Mouse (Mus musculus): Measurements from ENCODE around the gene Ephb1.

DNA sequence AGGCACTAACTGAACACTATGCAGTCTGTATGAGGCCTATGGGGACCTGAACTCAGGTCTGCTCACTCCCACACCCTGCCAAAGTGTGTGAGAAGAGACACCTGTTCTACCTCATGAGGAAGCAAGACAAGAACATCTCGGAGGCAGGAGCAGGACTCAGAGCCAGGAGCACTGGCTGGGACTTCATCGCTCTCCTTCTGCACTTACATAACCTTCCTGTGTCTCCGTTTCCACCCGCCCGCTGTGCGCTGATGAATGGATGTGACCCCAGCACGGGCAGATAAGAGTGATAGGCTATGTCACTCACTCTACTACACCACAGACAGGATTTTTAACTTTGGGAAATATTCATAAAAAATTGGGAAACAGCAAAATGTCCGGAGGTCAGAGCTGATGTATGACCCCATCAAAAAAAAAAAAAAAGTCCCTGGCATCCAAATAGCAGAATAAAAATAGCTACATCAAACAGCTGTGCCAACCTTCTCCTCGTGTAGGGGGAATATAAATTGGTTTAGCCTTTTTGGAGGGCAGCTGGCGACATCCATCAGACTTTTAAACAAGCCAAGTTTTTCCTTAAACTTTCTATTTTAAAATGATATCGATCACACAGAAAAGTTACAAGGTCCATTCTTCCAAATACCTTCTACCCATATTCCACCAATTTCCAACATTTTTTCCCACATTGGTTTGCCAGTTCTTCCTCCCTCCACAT, 18.8 kb downstream of the Ephb1 start:
- TF ChIP-seq CTCF (IDR thresholded peaks at IDR 0.05 in 2 of 3, conservative IDR thresholded peaks at IDR 0.05 in 1 of 3; ENCODE audit: control insufficient read depth in 1 of 3, insufficient read depth in 1 of 3, low read depth in 2 of 3, low read length in 3 of 3, poor library complexity in 1 of 3, severe bottlenecking in 1 of 3) (no peak), POLR2A (IDR thresholded peaks at IDR 0.05; ENCODE audit: control insufficient read depth in 1 of 2, insufficient read depth in 1 of 2, low read depth in 1 of 2, low read length in 2 of 2, poor library complexity in 1 of 2) (no peak), EP300 (IDR thresholded peaks at IDR 0.05; ENCODE audit: low read depth in 1 of 2, low read length in 2 of 2) (no peak), POLR2AphosphoS5 (IDR thresholded peaks at IDR 0.05; ENCODE audit: borderline replicate concordance, low read depth, low read length) (no peak), TCF12 (IDR thresholded peaks at IDR 0.05; ENCODE audit: low read depth, low read length) (no peak), MEF2A (IDR thresholded peaks at IDR 0.05; ENCODE audit: extremely low read depth, insufficient replicate concordance, low read depth, low read length, poor library complexity, severe bottlenecking) (no peak), ZMIZ1 (IDR thresholded peaks at IDR 0.05; ENCODE audit: low read depth, low read length) (no peak), ELF1 (IDR thresholded peaks at IDR 0.05; ENCODE audit: low read depth, low read length) (no peak), CHD2 (IDR thresholded peaks at IDR 0.05; ENCODE audit: low read length) (no peak), ETS1 (IDR thresholded peaks at IDR 0.05; ENCODE audit: low read depth, low read length) (no peak), JUND (IDR thresholded peaks at IDR 0.05; ENCODE audit: low read depth, low read length) (no peak)
